Mouse (Mus musculus) heart, postnatal 0 days (tissue): Measurements from ENCODE around the gene Fxyd5.

Experiments used
- CTCF ChIP-seq: IDR thresholded peaks from 2 replicates; pipeline ENCODE4 v1.5.1; 2016; ENCODE audit warnings: antibody characterized with exemption, control low read depth, low read depth
- EP300 ChIP-seq: IDR thresholded peaks from 2 replicates; pipeline ENCODE4 v1.6.1; 2016; ENCODE audit warnings: antibody characterized with exemption, low read depth

- TF ChIP-seq CTCF, result no peak
- TF ChIP-seq EP300, result no peak
Observed at GRCm38 (mm10) chr7:31051321-31052021, 9.2 kb upstream of the Fxyd5 start, which contains the start of gene Fxyd7.
